Mouse (Mus musculus) lung, embryonic 16.5 days (tissue): ENCODE data around the gene Cdc123. TPM values are rescaled to one million over a fixed set of nuclear protein-coding genes. Genes with fewer than 3 reads are reported as not detected.
A peak's percentile ranks its signal among the peaks of the same experiment; 100 is the strongest.

Experiments
- ATAC-seq: fragments of 200-750 bp; cut with Nextera tagmentation; 2 replicates; pipeline ENCODE4 v1.8.0; 2017; ENCODE audit warnings: low read depth, mild to moderate bottlenecking, moderate library complexity
- H3K27ac ChIP-seq: fragments of 300-500 bp; sonication (generic); 2 replicates; pipeline ENCODE4 v1.5.1; 2014; ENCODE audit warnings: mild to moderate bottlenecking, control low read depth, low read length
- H3K27me3 ChIP-seq: fragments of 300-500 bp; sonication (generic); 2 replicates; pipeline ENCODE4 v1.6.1; 2014; ENCODE audit warnings: low read depth, low read length, mixed read lengths; ENCODE audit not compliant: control insufficient read depth, insufficient read depth
- H3K36me3 ChIP-seq: fragments of 300-500 bp; sonication (generic); 2 replicates; pipeline ENCODE4 v1.6.1; 2014; ENCODE audit warnings: low read length; ENCODE audit not compliant: control insufficient read depth, insufficient read depth
- H3K4me1 ChIP-seq: fragments of 300-500 bp; sonication (generic); replicated peaks from 2 replicates; pipeline ENCODE4 v1.6.1; 2014; ENCODE audit warnings: low read length, mixed read lengths; ENCODE audit not compliant: control insufficient read depth, insufficient read depth
- H3K4me2 ChIP-seq: fragments of 300-500 bp; sonication (generic); 2 replicates; pipeline ENCODE4 v1.6.1; 2014; ENCODE audit warnings: low read depth, low read length, control low read depth
- H3K4me3 ChIP-seq: fragments of 300-500 bp; sonication (generic); 2 replicates; pipeline ENCODE4 v1.5.1; 2014; ENCODE audit warnings: mild to moderate bottlenecking, low read length, control low read depth
- H3K9ac ChIP-seq: fragments of 300-500 bp; sonication (generic); 2 replicates; pipeline ENCODE4 v1.6.1; 2014; ENCODE audit warnings: low read length, control low read depth
- H3K9me3 ChIP-seq: fragments of 300-500 bp; sonication (generic); 2 replicates; pipeline ENCODE4 v1.6.1; 2016; ENCODE audit warnings: low read length; ENCODE audit not compliant: control insufficient read depth
- WGBS: fragments of 180-500 bp; shearing (Covaris S2); extraction: QIAGEN DNeasy Blood & Tissue Kit; methylation state at CpG from one replicate; pipeline ENCODE4 v1.1.7; 2014; 5-methylcytosine and 5-hydroxymethylcytosine counted together
- polyA plus RNA-seq: library from polyadenylated mRNA; unstranded; fragments of >200 nt; fragmentation: Nextera tagmentation; extraction: Ambion mirVana; gene quantifications from 2 replicates; pipeline ENCODE4 v1.2.1, GENCODE M21; 2015

The Cdc123 gene
- polyA plus RNA-seq, 1 experiment from 2014 or later, result 271 TPM

GRCm38 (mm10) chr2:5758569-5758968 is 86.4 kb downstream of the Cdc123 start:
- no peak for ATAC-seq
- Histone ChIP-seq H3K27ac (no peak overlapping the region), H3K36me3 (no peaks in the 10 kb centered on the region), H3K27me3 (no peaks in the 10 kb centered on the region), H3K9ac (no peak overlapping the region), H3K4me3 (no peak overlapping the region), H3K4me2 (no peak overlapping the region), H3K4me1 (no peaks in the 10 kb centered on the region), H3K9me3 (no peaks in the 10 kb centered on the region)
- WGBS, result 86% methylated on average over 2 of the region's 2 CpGs

GRCm38 (mm10) chr2:5750872-5751271 is 94.1 kb downstream of the Cdc123 start:
- H3K4me3 ChIP-seq, result no peak overlapping the region
- H3K36me3 ChIP-seq, result no peaks in the 10 kb centered on the region
- no peak overlapping the region for H3K9ac ChIP-seq
- H3K27ac ChIP-seq, result no peak overlapping the region
- no peak for ATAC-seq
- H3K27me3 ChIP-seq, result no peaks in the 10 kb centered on the region
- no peaks in the 10 kb centered on the region for H3K9me3 ChIP-seq
- WGBS, result 78% methylated on average over 3 of the region's 3 CpGs
- H3K4me2 ChIP-seq, result no peak overlapping the region
- 0 out of 2 replicates have a peak, but pooled peaks cover 4% of the 10 kb centered on the region for H3K4me1 ChIP-seq

- Histone ChIP-seq H3K36me3 (no peaks in the 10 kb centered on the region), H3K4me1 (0 out of 2 replicates have a peak, but pooled peaks cover 4% of the 10 kb centered on the region), H3K4me2 (no peak overlapping the region), H3K9me3 (no peaks in the 10 kb centered on the region), H3K9ac (no peak overlapping the region), H3K4me3 (no peak overlapping the region), H3K27me3 (no peaks in the 10 kb centered on the region), H3K27ac (no peak overlapping the region)
- WGBS, result 63% methylated on average over 6 of the region's 6 CpGs
- no peak for ATAC-seq
Measured at GRCm38 (mm10) chr2:5749210-5749609, 95.8 kb downstream of the Cdc123 start.

- Histone ChIP-seq H3K4me1 (0 out of 2 replicates have a peak, but pooled peaks cover 4% of the 10 kb centered on the region), H3K27me3 (no peaks in the 10 kb centered on the region), H3K9ac (no peak overlapping the region), H3K9me3 (no peaks in the 10 kb centered on the region), H3K36me3 (no peaks in the 10 kb centered on the region), H3K4me2 (no peak overlapping the region), H3K27ac (no peak overlapping the region), H3K4me3 (no peak overlapping the region)
- ATAC-seq, result no peak
- WGBS, result 85% methylated on average over 5 of the region's 5 CpGs
Measured at GRCm38 (mm10) chr2:5747545-5748043, 97.4 kb downstream of the Cdc123 start.

- WGBS, result 31% methylated on average over 12 of the region's 12 CpGs
- Histone ChIP-seq H3K4me3 (peak overlapping the region; percentile 26), H3K9me3 (no peaks in the 10 kb centered on the region), H3K9ac (peak overlapping the region; percentile 20; the same call in 1 of the 2 replicates), H3K4me2 (peak overlapping the region; percentile 53), H3K27me3 (no peaks in the 10 kb centered on the region), H3K4me1 (0 out of 2 replicates have a peak, but pooled peaks cover 4% of the 10 kb centered on the region), H3K36me3 (no peaks in the 10 kb centered on the region), H3K27ac (no peak overlapping the region)
- peak; percentile 45; the same call in 1 of the 2 replicates for ATAC-seq
Measured at GRCm38 (mm10) chr2:5746529-5746928, 98.4 kb downstream of the Cdc123 start.

Other genes with a start within 250 kb of the Cdc123 start
- gene Camk1d, start 130.6 kb downstream of the Cdc123 start, polyA plus RNA-seq, result 1.7 and 1.9 TPM in 2 replicates
- gene Nudt5, start 145 bp downstream of the Cdc123 start, polyA plus RNA-seq, result 71.7 and 76.0 TPM in 2 replicates
- gene Gm13199, start 17.8 kb upstream of the Cdc123 start, polyA plus RNA-seq, result 1.1 and 1.9 TPM in 2 replicates
- 65.9 and 68.1 TPM in 2 replicates for gene Sec61a2, start 50.3 kb upstream of the Cdc123 start, polyA plus RNA-seq
- gene Dhtkd1, start 97.6 kb upstream of the Cdc123 start, polyA plus RNA-seq, result 1.9 and 3.5 TPM in 2 replicates
- gene Upf2, start 106.3 kb upstream of the Cdc123 start, polyA plus RNA-seq, result 9.2 and 10.1 TPM in 2 replicates